Mouse (Mus musculus) spleen, postnatal 4 days (tissue): ENCODE measurements around the gene Prkci.

Source experiments
- DNase-seq, 2 experiments: peaks; one replicate each; pipeline ENCODE4 v3.0.0; 2022; ENCODE audit warnings: low spot score in 2 of 2

The Prkci gene

DNA sequence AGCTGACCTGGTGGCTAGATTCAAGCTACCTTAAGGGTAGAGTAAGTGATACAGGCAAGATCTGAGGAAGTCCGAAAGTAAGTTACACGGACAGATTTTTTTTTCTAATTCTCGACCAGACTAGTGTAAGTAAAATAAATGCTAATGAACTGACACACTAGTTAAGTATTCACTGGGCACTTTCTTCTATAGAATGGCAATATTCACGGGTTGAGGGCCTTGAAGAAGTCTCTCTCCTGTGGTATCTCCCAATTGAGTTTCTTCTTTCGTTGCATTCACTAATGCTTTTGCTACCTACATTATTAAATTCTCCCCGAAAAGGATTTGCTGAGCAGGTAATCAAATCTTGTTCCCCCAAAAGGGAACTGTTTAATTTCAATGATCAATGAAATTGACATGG is 688 bp upstream of the Prkci start:
- no peak for DNase-seq

- no peak for DNase-seq
Measured at GRCm38 (mm10) chr3:30995899-30996687, 546 bp downstream of the Prkci start.

- no peak for DNase-seq
Measured at GRCm38 (mm10) chr3:30996688-30997014, 1.1 kb downstream of the Prkci start.

- no peak for DNase-seq
Measured at GRCm38 (mm10) chr3:30999401-31000017, 4.0 kb downstream of the Prkci start.

GRCm38 (mm10) chr3:31000018-31000407 is 4.5 kb downstream of the Prkci start:
- DNase-seq, result no peak

DNA sequence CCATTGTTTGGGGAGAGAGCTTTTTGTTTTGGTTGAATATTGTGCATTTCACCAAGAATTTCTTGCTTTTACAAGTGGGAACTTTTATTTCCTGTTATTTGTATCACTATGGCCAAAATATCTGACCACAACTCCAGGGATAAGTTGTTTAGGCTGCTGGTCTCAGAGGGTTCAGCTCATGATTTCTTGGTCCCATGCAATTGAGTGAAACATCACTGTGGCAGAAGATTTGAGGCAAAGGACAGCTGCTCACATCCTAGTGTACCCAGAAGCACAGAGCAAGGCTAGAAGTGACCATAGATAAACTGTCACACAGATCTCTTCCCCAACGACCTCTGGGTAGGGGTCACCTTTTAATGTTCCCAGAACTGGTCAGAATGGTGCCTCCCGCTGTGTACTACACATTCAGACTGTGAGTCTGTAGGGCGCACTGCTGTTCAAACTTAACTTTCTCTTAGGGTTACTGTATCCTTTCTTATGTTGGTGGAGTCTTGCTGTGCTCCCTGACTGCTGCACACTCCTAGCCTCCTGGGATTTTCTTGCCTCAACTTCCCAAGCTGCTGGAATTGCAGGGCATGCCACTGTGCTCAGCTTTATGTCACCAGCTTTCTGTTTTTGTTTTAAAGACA is 5.6 kb downstream of the Prkci start:
- no peak for DNase-seq

GRCm38 (mm10) chr3:31004320-31005209 is 9.0 kb downstream of the Prkci start:
- no peak for DNase-seq

- no peak for DNase-seq
Measured at GRCm38 (mm10) chr3:31014374-31014773, 18.8 kb downstream of the Prkci start.

DNA sequence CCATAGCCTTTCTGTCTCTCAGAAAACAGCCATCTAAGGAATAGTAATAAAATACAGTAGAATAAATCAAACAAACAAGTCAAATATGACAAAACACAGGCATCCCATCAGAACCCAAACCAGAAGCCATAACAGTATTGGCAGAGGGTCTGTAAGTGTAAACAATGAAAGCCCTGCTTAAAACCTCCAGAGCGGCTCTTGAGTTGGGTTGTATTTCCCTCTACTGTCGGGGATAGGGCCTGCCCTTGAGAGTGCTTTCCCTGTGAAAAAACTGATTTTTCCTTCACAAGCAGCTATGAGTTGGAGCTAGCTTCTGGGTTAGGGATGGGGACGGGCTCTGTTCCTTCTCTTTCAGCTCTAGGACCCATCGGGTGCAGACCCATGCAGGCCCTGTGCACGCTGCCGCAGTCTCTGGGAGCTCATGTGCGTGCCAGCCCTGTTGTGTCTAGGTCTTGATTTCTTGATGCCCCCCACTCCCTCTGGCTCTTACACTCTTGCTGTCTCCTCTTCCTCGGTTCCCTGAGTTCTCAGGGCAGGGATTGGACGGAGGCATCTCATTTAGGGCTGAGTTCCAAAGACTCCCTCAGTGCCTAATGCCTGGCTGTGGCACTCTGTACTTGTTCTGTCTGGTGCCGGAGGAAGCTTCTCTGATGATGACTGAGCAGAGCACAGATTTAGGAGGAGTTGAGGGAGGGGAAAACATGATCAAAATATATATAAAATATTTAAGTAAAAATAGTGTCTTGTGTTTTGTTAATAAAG is 20.3 kb downstream of the Prkci start:
- DNase-seq, result no peak

DNA sequence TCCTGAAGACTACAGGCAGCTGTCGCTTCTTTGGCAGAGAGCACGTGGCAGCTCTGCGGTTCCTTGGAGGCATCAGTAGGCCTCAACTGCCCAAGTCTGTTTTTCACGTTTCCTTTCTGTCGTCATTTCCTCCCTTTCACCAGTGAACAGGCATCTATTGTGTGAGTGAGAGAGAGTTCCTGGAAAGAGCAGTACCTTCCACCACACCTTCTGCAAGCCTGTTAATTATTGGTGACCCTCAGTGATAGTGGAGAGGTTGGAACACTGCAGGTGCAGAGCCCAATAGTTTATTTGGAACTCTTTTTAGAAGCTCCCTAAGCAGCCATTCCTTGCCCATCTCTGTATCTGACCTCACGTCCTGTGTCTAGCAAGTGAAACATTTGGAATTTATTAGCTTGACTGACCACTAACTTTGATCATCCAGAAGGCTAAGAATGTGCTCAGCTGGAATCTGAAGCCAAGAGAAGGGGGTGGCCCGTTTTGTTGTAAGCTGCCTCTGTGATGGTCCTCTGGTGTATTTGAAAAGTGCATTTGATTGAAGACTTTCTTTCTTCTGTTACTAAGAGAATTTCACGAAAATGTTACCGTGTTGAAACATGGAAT is 21.1 kb downstream of the Prkci start:
- no peak for DNase-seq

- DNase-seq, result no peak
Measured at GRCm38 (mm10) chr3:31017652-31018051, 22.1 kb downstream of the Prkci start.

- DNase-seq, result no peak
Measured at GRCm38 (mm10) chr3:31019287-31019686, 23.7 kb downstream of the Prkci start.

DNA sequence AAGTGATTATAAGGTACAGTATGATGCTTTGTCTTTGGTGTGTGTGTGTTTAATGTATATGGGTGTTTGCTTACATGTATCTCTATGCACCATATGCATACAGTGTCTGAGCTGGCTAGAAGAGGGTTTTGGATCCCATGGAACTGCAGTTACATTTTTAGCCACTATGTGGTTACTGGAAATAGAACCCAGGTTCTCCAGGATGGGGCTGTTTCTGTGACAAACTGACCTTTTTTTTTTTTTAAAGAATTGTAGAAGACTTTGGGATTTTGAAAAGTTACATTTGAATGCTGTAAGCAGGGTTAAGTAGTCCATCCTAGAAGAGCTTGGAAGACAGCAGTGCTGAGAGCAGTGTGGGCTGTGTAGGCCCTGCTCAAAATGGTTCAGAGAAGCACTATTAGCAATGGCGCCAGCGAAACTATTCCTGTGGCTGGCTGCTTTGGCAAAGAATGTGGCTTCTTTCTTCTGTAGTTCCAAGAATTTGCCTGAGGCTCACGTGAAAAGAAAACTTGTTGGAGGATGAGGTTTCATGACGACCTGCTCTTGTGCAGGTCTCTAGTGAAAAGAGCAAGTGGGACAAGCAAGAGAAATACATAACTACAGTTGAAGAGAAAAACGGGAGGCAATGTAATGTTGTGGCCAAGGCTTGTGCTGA is 24.4 kb downstream of the Prkci start:
- DNase-seq, result no peak

DNA sequence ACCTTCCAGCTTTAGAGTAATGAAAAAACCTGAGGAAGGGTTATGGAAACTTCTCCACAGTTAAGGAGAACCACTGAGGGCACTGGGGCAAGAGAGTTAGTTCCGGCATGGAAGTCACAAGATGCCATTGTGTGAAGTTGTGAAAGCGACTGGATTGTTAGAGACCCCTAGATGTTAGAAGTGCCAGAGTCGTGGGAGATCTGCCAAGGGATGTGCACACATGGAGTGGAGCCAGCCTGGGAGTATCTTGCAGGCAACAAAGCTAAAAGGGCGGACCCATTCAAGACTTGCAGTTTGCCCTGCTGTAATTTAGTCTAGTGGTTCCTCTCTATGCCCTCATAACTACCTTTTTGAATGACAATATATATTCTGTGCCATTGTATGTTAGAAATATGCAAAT is 25.1 kb downstream of the Prkci start:
- no peak for DNase-seq

GRCm38 (mm10) chr3:31022895-31023436 is 27.4 kb downstream of the Prkci start:
- DNase-seq, result no peak

DNA sequence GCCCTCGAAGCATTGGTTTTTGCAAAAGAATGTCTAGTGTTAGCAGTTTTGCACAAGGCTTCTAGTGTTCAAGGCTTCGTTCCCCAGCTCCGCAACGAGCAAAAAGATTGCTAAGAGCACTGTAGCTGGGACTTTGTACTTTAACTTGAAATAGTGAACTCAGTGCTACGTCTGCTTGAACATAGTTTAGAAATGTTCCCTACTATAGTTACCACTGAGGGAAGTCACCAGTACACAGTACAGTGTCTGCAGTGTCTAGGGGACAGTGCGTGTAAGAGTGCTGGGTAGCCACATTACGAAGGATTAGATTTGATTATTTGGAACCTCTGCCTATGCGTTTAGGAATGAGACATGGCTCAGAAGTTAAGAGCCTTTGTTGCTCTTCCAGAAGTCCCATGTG is 32.2 kb downstream of the Prkci start:
- no peak for DNase-seq

DNA sequence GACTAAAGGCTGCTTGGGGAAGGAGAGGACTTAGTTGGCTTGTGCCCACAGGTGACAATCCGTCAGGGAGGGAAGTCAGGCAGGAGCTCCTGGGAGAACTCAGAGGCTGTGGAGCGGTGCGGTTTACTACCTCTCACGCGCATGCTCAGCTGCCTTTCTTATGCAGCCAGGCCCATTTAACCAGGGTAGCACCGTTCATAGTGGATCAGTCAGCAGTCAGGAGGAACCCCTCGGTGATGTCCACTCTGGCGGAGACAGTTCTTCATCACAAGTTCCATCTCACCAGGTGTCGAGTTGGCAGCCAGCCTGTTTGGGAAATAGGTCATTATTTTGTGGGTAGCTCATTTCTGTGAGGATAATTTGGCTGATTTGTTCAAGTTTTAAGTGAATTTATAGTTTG is 36.1 kb downstream of the Prkci start:
- DNase-seq, result no peak

DNA sequence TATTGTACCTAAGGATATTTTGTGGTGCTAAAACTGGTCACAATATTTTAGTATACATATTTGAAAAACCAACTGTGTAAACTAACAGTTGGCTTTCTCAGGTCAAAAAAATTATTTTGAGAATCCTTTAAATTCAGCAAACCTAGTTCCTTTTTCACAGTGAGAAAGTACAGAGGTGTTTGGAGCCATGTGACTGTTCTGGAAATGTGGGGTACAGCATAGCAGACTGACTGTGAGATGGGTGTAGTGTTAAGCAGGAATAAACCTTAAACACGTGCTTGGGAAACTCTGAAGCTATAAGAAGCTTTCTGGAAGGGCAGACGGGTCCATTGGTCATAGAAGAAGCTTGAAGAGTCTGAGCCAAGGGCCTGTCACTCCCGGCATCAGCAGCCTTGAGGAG is 38.1 kb downstream of the Prkci start:
- no peak for DNase-seq

DNA sequence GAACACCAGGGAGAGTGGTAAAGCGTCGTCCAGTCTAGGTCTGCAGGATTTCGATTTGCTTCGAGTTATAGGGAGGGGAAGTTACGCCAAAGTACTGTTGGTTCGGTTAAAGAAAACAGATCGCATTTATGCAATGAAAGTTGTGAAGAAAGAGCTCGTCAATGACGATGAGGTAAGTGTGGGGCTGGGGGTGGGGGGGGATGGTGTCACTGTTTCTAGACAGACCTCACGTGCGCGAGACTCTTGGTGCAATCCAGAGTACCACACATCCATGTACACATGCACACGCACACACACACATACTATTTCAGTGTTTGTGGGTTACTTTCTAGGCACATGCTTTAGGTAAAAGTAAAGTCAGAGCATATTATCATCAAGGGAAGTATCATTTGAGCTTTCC is 42.3 kb downstream of the Prkci start:
- no peak for DNase-seq

DNA sequence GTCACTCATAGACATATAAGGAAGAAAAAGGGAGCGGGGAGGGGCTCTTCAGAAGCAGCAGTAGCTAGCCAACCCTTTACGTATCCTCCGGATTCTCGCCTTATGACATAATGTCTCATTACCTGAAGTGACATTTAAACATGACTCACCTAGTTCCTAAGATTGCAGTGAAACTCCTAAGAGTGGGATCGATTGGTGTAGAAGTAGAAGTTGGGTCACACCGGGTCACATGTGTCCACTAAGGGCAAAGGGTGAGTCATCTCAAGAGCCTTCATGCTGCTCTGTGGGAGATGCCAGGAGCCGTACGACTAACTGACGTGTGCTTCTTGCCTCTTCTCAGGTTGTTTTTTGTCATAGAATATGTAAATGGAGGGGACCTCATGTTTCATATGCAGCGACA is 43.1 kb downstream of the Prkci start:
- no peak for DNase-seq
